Mouse (Mus musculus) lung, embryonic 15.5 days (tissue): ENCODE results near the gene Lrrc74a. TPM values are rescaled to one million over a fixed set of nuclear protein-coding genes. Genes with fewer than 3 reads are reported as not detected.
A peak's percentile ranks its signal among the peaks of the same experiment; 100 is the strongest.

Experiments used
- ATAC-seq: fragments of 200-750 bp; cut with Nextera tagmentation; 2 replicates; pipeline ENCODE4 v1.8.0; 2017; ENCODE audit warnings: moderate number of reproducible peaks, borderline replicate concordance; ENCODE audit not compliant: low FRiP score, low TSS enrichment; ENCODE audit errors: extremely low read depth
- H3K27ac ChIP-seq: fragments of 300-500 bp; sonication (generic); 2 replicates; pipeline ENCODE4 v1.5.1; 2015; ENCODE audit warnings: moderate library complexity, mild to moderate bottlenecking, inconsistent platforms
- H3K27me3 ChIP-seq: fragments of 300-500 bp; sonication (generic); 2 replicates; pipeline ENCODE4 v1.6.1; 2015; ENCODE audit warnings: inconsistent platforms
- H3K36me3 ChIP-seq: fragments of 300-500 bp; sonication (generic); 2 replicates; pipeline ENCODE4 v1.6.1; 2015; ENCODE audit warnings: inconsistent platforms
- H3K4me1 ChIP-seq: fragments of 300-500 bp; sonication (generic); 2 replicates; pipeline ENCODE4 v1.6.1; 2015; ENCODE audit warnings: inconsistent platforms
- H3K4me2 ChIP-seq: fragments of 300-500 bp; sonication (generic); 2 replicates; pipeline ENCODE4 v1.6.1; 2015; ENCODE audit warnings: inconsistent platforms, mild to moderate bottlenecking, moderate library complexity
- H3K4me3 ChIP-seq: fragments of 300-500 bp; sonication (generic); 2 replicates; pipeline ENCODE4 v1.5.1; 2015; ENCODE audit warnings: mild to moderate bottlenecking, inconsistent platforms
- H3K9ac ChIP-seq: fragments of 300-500 bp; sonication (generic); 2 replicates; pipeline ENCODE4 v1.6.1; 2015; ENCODE audit warnings: inconsistent platforms
- H3K9me3 ChIP-seq: fragments of 300-500 bp; sonication (generic); 2 replicates; pipeline ENCODE4 v1.6.1; 2016; ENCODE audit warnings: inconsistent platforms
- WGBS: fragments of 180-500 bp; shearing (Covaris S2); methylation state at CpG from one replicate; pipeline ENCODE4 v1.1.7; 2015; 5-methylcytosine and 5-hydroxymethylcytosine counted together
- polyA plus RNA-seq: library from polyadenylated mRNA; unstranded; fragments of >200 nt; fragmentation: Nextera tagmentation; extraction: Ambion mirVana; gene quantifications from 2 replicates; pipeline ENCODE4 v1.2.1, GENCODE M21; 2015

Lrrc74a gene
- polyA plus RNA-seq, 1 experiment from 2014 or later = not detected

GRCm38 (mm10) chr12:86808856-86809255, 74.7 kb downstream of the Lrrc74a start:
- H3K4me2 ChIP-seq = no peak overlapping the region
- no peak overlapping the region for H3K4me3 ChIP-seq
- no peak overlapping the region for H3K27ac ChIP-seq
- 85% methylated on average over 4 of the region's 4 CpGs for WGBS
- peaks cover 64% of the 10 kb centered on the region for H3K4me1 ChIP-seq
- H3K27me3 ChIP-seq = no peaks in the 10 kb centered on the region
- no peaks in the 10 kb centered on the region for H3K36me3 ChIP-seq
- no peaks in the 10 kb centered on the region for H3K9me3 ChIP-seq
- no peak overlapping the region for H3K9ac ChIP-seq
- no peak for ATAC-seq

GRCm38 (mm10) chr12:86810040-86810439, 75.9 kb downstream of the Lrrc74a start:
- Histone ChIP-seq H3K4me2 (no peak overlapping the region), H3K9me3 (no peaks in the 10 kb centered on the region), H3K4me3 (no peak overlapping the region), H3K27ac (peak overlapping the region; percentile 90; the same call in 1 of the 2 replicates), H3K4me1 (peaks cover 52% of the 10 kb centered on the region), H3K27me3 (no peaks in the 10 kb centered on the region), H3K36me3 (no peaks in the 10 kb centered on the region), H3K9ac (no peak overlapping the region)
- ATAC-seq = no peak
- 74% methylated on average over 1 of the region's 1 CpGs for WGBS

- Histone ChIP-seq H3K4me3 (no peak overlapping the region), H3K4me1 (peaks cover 45% of the 10 kb centered on the region), H3K36me3 (no peaks in the 10 kb centered on the region), H3K4me2 (peak overlapping the region; percentile 1; the same call in 1 of the 2 replicates), H3K27ac (peak overlapping the region; percentile 90), H3K27me3 (no peaks in the 10 kb centered on the region), H3K9me3 (no peaks in the 10 kb centered on the region), H3K9ac (peak overlapping the region; percentile 3; the same call in 1 of the 2 replicates)
- 23% methylated on average over 11 of the region's 11 CpGs for WGBS
- peak; percentile 44 for ATAC-seq
Measured at GRCm38 (mm10) chr12:86810725-86811444, 76.7 kb downstream of the Lrrc74a start.

GRCm38 (mm10) chr12:86812782-86813181, 78.6 kb downstream of the Lrrc74a start:
- no peaks in the 10 kb centered on the region for H3K9me3 ChIP-seq
- no peaks in the 10 kb centered on the region for H3K27me3 ChIP-seq
- 80% methylated on average over 3 of the region's 3 CpGs for whole genome bisulfite sequencing
- no peak overlapping the region for H3K9ac ChIP-seq
- H3K27ac ChIP-seq = no peak overlapping the region
- H3K4me2 ChIP-seq = no peak overlapping the region
- no peak for ATAC-seq
- H3K36me3 ChIP-seq = no peaks in the 10 kb centered on the region
- no peak overlapping the region for H3K4me3 ChIP-seq
- H3K4me1 ChIP-seq = peaks cover 45% of the 10 kb centered on the region

Other genes with a start within 250 kb of the Lrrc74a start
- 13.0 and 13.1 TPM in 2 replicates for gene Vash1, start 55.7 kb upstream of the Lrrc74a start, polyA plus RNA-seq
- gene Angel1, start 7.9 kb upstream of the Lrrc74a start, polyA plus RNA-seq = 12.6 and 13.6 TPM in 2 replicates
- gene Irf2bpl, start 150.4 kb downstream of the Lrrc74a start, polyA plus RNA-seq = 49.4 and 50.0 TPM in 2 replicates
- 18.0 and 19.2 TPM in 2 replicates for gene Cipc, start 212.7 kb downstream of the Lrrc74a start, polyA plus RNA-seq